Mouse (Mus musculus): ENCODE measurements at regions not wholly inside any gene's neighbourhood (a gene's known extent, or its start where the extent isn't known, plus 50 kb on each side); places are given as distances from the start of the nearest gene placed in this dataset.
"Not testable (repeated sequence)": the region's sequence is repeated elsewhere in the genome, so short reads cannot be mapped to it uniquely, and the experiment has no call there.

GRCm38 (mm10) chr10:99320797-99321196, 57.8 kb downstream of the Dusp6 start:
- DNase-seq (ENCODE audit: low spot score): no peak

- DNase-seq (ENCODE audit: low spot score): no peak
These were observed 60.3 kb downstream of the Dusp6 start for GRCm38 (mm10) chr10:99323358-99323757.

GRCm38 (mm10) chr10:99327501-99327900, 64.5 kb downstream of the Dusp6 start:
- DNase-seq (ENCODE audit: low spot score): no peak

- no peak for DNase-seq (ENCODE audit: low spot score)
These were observed 65.5 kb downstream of the Dusp6 start for GRCm38 (mm10) chr10:99328568-99328967.

- DNase-seq (ENCODE audit: low spot score): no peak
These were observed 66.4 kb downstream of the Dusp6 start for GRCm38 (mm10) chr10:99329469-99329868.

- DNase-seq (ENCODE audit: low spot score): no peak
These were observed 67.5 kb downstream of the Dusp6 start for GRCm38 (mm10) chr10:99330519-99330918.

- DNase-seq (ENCODE audit: low spot score): no peak
These were observed 68.8 kb downstream of the Dusp6 start for GRCm38 (mm10) chr10:99331876-99332275.

- DNase-seq (ENCODE audit: low spot score): no peak
These were observed 70.8 kb downstream of the Dusp6 start for GRCm38 (mm10) chr10:99333831-99334230.

GRCm38 (mm10) chr10:99336091-99336490, 73.1 kb downstream of the Dusp6 start:
- DNase-seq (ENCODE audit: low spot score): no peak

GRCm38 (mm10) chr10:99338790-99339189, 75.8 kb downstream of the Dusp6 start:
- not testable (repeated sequence) for DNase-seq (ENCODE audit: low spot score)

GRCm38 (mm10) chr10:99339291-99339912, 76.4 kb downstream of the Dusp6 start:
- peak; percentile 72 for DNase-seq (ENCODE audit: low spot score)

GRCm38 (mm10) chr10:99340057-99340456, 77.0 kb downstream of the Dusp6 start:
- not testable (repeated sequence) for DNase-seq (ENCODE audit: low spot score)

- no peak for DNase-seq (ENCODE audit: low spot score)
These were observed 86.2 kb downstream of the Dusp6 start for GRCm38 (mm10) chr10:99349125-99349716.

GRCm38 (mm10) chr10:99353541-99354292, 90.7 kb downstream of the Dusp6 start:
- no peak for DNase-seq (ENCODE audit: low spot score)

- DNase-seq (ENCODE audit: low spot score): no peak
These were observed 91.3 kb downstream of the Dusp6 start for GRCm38 (mm10) chr10:99354352-99354751.

GRCm38 (mm10) chr10:99355303-99355702, 92.3 kb downstream of the Dusp6 start:
- DNase-seq (ENCODE audit: low spot score): no peak

GRCm38 (mm10) chr10:99356221-99356620, 93.2 kb downstream of the Dusp6 start:
- no peak for DNase-seq (ENCODE audit: low spot score)

- DNase-seq (ENCODE audit: low spot score): no peak
These were observed 93.9 kb downstream of the Dusp6 start for GRCm38 (mm10) chr10:99356883-99357282.

- no peak for DNase-seq (ENCODE audit: low spot score)
These were observed 94.3 kb downstream of the Dusp6 start for GRCm38 (mm10) chr10:99357347-99357746.

GRCm38 (mm10) chr10:99358256-99358655, 95.2 kb downstream of the Dusp6 start:
- no peak for DNase-seq (ENCODE audit: low spot score)

- DNase-seq (ENCODE audit: low spot score): no peak
These were observed 96.4 kb downstream of the Dusp6 start for GRCm38 (mm10) chr10:99359439-99359866.

- not testable (repeated sequence) for DNase-seq (ENCODE audit: low spot score)
These were observed 97.6 kb downstream of the Dusp6 start for GRCm38 (mm10) chr10:99360601-99361000.

- no peak for DNase-seq (ENCODE audit: low spot score)
These were observed 103.1 kb downstream of the Dusp6 start for GRCm38 (mm10) chr10:99366162-99366561.
